Comparison of ENCODE assay signal across 11 mouse cellular contexts in the genomic region with DNA sequence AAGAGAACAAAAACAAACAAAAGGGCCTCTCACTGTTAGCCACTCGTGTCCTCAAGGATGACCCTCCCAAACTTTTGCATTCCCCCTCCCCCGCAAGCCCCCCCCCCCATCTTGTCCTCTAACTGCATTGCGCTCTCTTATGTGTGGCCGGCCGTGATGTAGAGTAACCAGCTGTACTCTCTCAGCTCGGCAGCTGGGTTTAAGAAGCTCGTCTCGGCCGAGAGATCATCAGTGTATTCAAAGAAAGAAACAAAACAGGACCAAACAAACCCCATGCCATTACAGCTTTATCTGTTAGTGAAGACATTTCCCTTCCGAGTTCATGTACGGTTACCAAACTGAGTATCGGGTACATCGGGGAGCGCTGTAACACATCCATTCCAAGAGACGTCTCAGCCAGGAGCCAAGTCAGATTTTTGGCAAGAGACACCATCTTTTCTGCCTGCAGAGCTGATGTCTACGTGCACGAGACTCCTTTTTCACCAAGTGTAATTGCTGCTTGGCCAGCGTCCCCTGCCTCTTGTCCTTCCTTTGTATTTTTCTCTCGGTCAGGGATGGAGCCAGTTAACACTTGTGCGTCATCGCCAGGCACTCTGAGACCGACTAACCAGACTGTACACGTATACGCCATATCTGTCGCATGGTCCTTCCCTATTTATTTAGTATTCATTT. TPM values are rescaled to one million over a fixed set of nuclear protein-coding genes. Genes with fewer than 3 reads are reported as not detected.
DNase-seq lines count a peak whose midpoint lies in the region; ATAC-seq lines count a peak whose summit lies in the region.
"Had no signal": no experiment of that assay in that cellular context is flagged by ENCODE, and none has a peak within 500 bp of the region (broad histone marks: within the 10 kb centered on the region; RNA-seq: fewer than 3 reads in every experiment).

No protein-coding gene starts in this region.

- no peak overlapping the region for H3K4me2 ChIP-seq in forebrain, embryonic 14.5 days (ENCODE audit: low read length)
- no peak overlapping the region for H3K4me2 ChIP-seq in forebrain, embryonic 12.5 days
- H3K4me2 ChIP-seq in heart, embryonic 16.5 days (ENCODE audit: low read depth, low read length): peak overlapping the region; percentile 18
- H3K4me2 ChIP-seq: liver, embryonic 13.5 days had no signal

- 67% methylated on average over 25 of the region's 25 CpGs for WGBS in forebrain, embryonic 14.5 days
- WGBS in forebrain, embryonic 12.5 days: 78% methylated on average over 25 of the region's 25 CpGs
- WGBS in heart, embryonic 16.5 days: 52% methylated on average over 25 of the region's 25 CpGs

- peak; percentile 58 for DNase-seq in forebrain, embryonic 14.5 days (ENCODE audit: low spot score)
- peak; percentile 41 to 64 for DNase-seq in kidney, postnatal 4 days
- DNase-seq in kidney, postnatal 25 days: no peak
- peak; percentile 34 for DNase-seq in lung, postnatal 36 days
- no peak for DNase-seq in cerebellum, adult 8-10 months
- DNase-seq in frontal cortex, postnatal 25 days (ENCODE audit: low spot score in 2 of 2): no peak
- DNase-seq: adrenal gland, adult 2 months; liver, embryonic 13.5 days had no signal

- H3K9ac ChIP-seq in forebrain, embryonic 14.5 days (ENCODE audit: low read length): no peak overlapping the region
- H3K9ac ChIP-seq in forebrain, embryonic 12.5 days: no peak overlapping the region
- 0 out of 2 replicates have a peak overlapping the region, but pooled peaks have one; percentile 20 for H3K9ac ChIP-seq in heart, embryonic 16.5 days (ENCODE audit: low read length)
- H3K9ac ChIP-seq: liver, embryonic 13.5 days had no signal

- no peak overlapping the region for H3K27ac ChIP-seq in forebrain, embryonic 14.5 days (ENCODE audit: low read depth, low read length)
- H3K27ac ChIP-seq in forebrain, embryonic 12.5 days: no peak overlapping the region
- peak overlapping the region; percentile 46 for H3K27ac ChIP-seq in heart, embryonic 16.5 days (ENCODE audit: low read length)
- H3K27ac ChIP-seq: liver, embryonic 13.5 days had no signal

- H3K4me1 ChIP-seq in forebrain, embryonic 14.5 days (ENCODE audit: control insufficient read depth, insufficient read depth, low read length): no peaks in the 10 kb centered on the region; the same call in 1 of the 2 replicates
- H3K4me1 ChIP-seq in forebrain, embryonic 12.5 days: peaks cover 11% of the 10 kb centered on the region
- H3K4me1 ChIP-seq in heart, embryonic 16.5 days (ENCODE audit: control insufficient read depth, insufficient read depth, low read length): peaks cover 26% of the 10 kb centered on the region
- H3K4me1 ChIP-seq: liver, embryonic 13.5 days had no signal

- no peaks in the 10 kb centered on the region for H3K27me3 ChIP-seq in forebrain, embryonic 14.5 days (replicated peaks; ENCODE audit: control insufficient read depth, insufficient read depth, low read length)
- H3K27me3 ChIP-seq in forebrain, embryonic 12.5 days: peaks cover 13% of the 10 kb centered on the region
- H3K27me3 ChIP-seq in heart, embryonic 16.5 days (ENCODE audit: control insufficient read depth, insufficient read depth, low read length): no peaks in the 10 kb centered on the region
- H3K27me3 ChIP-seq: liver, embryonic 13.5 days had no signal

- ATAC-seq in forebrain, embryonic 14.5 days: no peak
- no peak for ATAC-seq in forebrain, embryonic 12.5 days (ENCODE audit: low FRiP score)
- 0 out of 2 replicates have a peak, but pooled peaks have one; percentile 29 for ATAC-seq in heart, embryonic 16.5 days (replicated peaks; ENCODE audit: extremely low read depth, insufficient read depth, low FRiP score)

- no peak overlapping the region for H3K4me3 ChIP-seq in forebrain, embryonic 14.5 days (ENCODE audit: low read depth, low read length)
- H3K4me3 ChIP-seq in forebrain, embryonic 12.5 days (replicated peaks): no peak overlapping the region
- no peak overlapping the region for H3K4me3 ChIP-seq in heart, embryonic 16.5 days (ENCODE audit: low read length)
- H3K4me3 ChIP-seq: liver, embryonic 13.5 days had no signal

- no peaks in the 10 kb centered on the region for H3K9me3 ChIP-seq in forebrain, embryonic 14.5 days (replicated peaks; ENCODE audit: control insufficient read depth, low read length)
- H3K9me3 ChIP-seq in forebrain, embryonic 12.5 days: no peaks in the 10 kb centered on the region
- H3K9me3 ChIP-seq in heart, embryonic 16.5 days (replicated peaks; ENCODE audit: control insufficient read depth, low read length): no peaks in the 10 kb centered on the region
- H3K9me3 ChIP-seq: liver, embryonic 13.5 days had no signal

- no peaks in the 10 kb centered on the region for H3K36me3 ChIP-seq in forebrain, embryonic 14.5 days (ENCODE audit: control insufficient read depth, insufficient read depth, low read length)
- H3K36me3 ChIP-seq in forebrain, embryonic 12.5 days (replicated peaks): no peaks in the 10 kb centered on the region
- no peaks in the 10 kb centered on the region for H3K36me3 ChIP-seq in heart, embryonic 16.5 days (ENCODE audit: control insufficient read depth, insufficient read depth)
- H3K36me3 ChIP-seq: liver, embryonic 13.5 days had no signal

RNA-seq across cellular contexts. Expression of gene Wwox, which starts 18.8 kb away (rescaled TPM):
- 8.9 and 9.3 TPM in 2 replicates for polyA plus RNA-seq in forebrain, embryonic 14.5 days (2014; fragmentation: Nextera tagmentation; extraction: Ambion mirVana)
- 12.7 and 14.3 TPM in 2 replicates for polyA plus RNA-seq in forebrain, embryonic 12.5 days (2016; fragmentation: Nextera tagmentation; extraction: Ambion mirVana)
- polyA plus RNA-seq in heart, embryonic 16.5 days (2015; fragmentation: Nextera tagmentation; extraction: Ambion mirVana): 12.8 and 14.1 TPM in 2 replicates

RNA-seq across cellular contexts. Expression of gene Clec3a, which starts 40.4 kb away (rescaled TPM):
- polyA plus RNA-seq in forebrain, embryonic 14.5 days (2014; fragmentation: Nextera tagmentation; extraction: Ambion mirVana): not detected in 2 replicates
- polyA plus RNA-seq in forebrain, embryonic 12.5 days (2016; fragmentation: Nextera tagmentation; extraction: Ambion mirVana): not detected in 2 replicates
- polyA plus RNA-seq in heart, embryonic 16.5 days (2015; fragmentation: Nextera tagmentation; extraction: Ambion mirVana): not detected in 2 replicates
- polyA plus RNA-seq: adrenal gland, adult 2 months; cerebellum, adult 2 months; liver, embryonic 13.5 days had no signal

Comparison
In these comparisons a context has a peak if more than half of its experiments do, and no peak if none do; other contexts are left out.
1. DNase-seq: peak in forebrain, embryonic 14.5 days (single experiment), kidney, postnatal 4 days (2 of 2) and lung, postnatal 36 days (single experiment); none in kidney, postnatal 25 days (0 of 2), cerebellum, adult 8-10 months (single experiment) and frontal cortex, postnatal 25 days (0 of 2).